Mouse (Mus musculus) kidney, adult 2 months (tissue): ENCODE data around the gene Prkch. TPM values are rescaled to one million over a fixed set of nuclear protein-coding genes. Genes with fewer than 3 reads are reported as not detected.

Experiments used
- DNase-seq: peaks from one replicate; pipeline ENCODE4 v3.0.0; 2021
- H3K27ac ChIP-seq: fragments of 200-500 bp; 2 replicates; pipeline ENCODE4 v1.5.1; 2012; ENCODE audit warnings: low read depth, low read length, control low read depth, inconsistent platforms; ENCODE audit not compliant: insufficient read depth
- H3K27me3 ChIP-seq: fragments of 200-500 bp; replicated peaks from 2 replicates; pipeline ENCODE4 v1.6.1; 2012; ENCODE audit warnings: mild to moderate bottlenecking, moderate library complexity, low read length, inconsistent platforms; ENCODE audit not compliant: control insufficient read depth, insufficient read depth
- H3K36me3 ChIP-seq: fragments of 200-500 bp; 2 replicates; pipeline ENCODE4 v1.6.1; 2012; ENCODE audit warnings: mild to moderate bottlenecking, moderate library complexity, low read length, inconsistent platforms; ENCODE audit not compliant: control insufficient read depth, insufficient read depth
- H3K4me1 ChIP-seq: fragments of 200-500 bp; 2 replicates; pipeline ENCODE4 v1.6.1; 2011; ENCODE audit warnings: low read length; ENCODE audit not compliant: control insufficient read depth, insufficient read depth
- H3K4me3 ChIP-seq: fragments of 200-500 bp; 2 replicates; pipeline ENCODE4 v1.5.1; 2011; ENCODE audit warnings: mild to moderate bottlenecking, low read depth, low read length, control low read depth; ENCODE audit not compliant: insufficient read depth
- CTCF ChIP-seq: fragments of 200-500 bp; conservative IDR thresholded peaks from 2 replicates; pipeline ENCODE4 v1.5.1; 2011; ENCODE audit warnings: low read depth, mild to moderate bottlenecking, control low read depth, low read length, moderate library complexity, mixed read lengths; ENCODE audit not compliant: insufficient read depth, insufficient read length
- POLR2A ChIP-seq: fragments of 200-500 bp; IDR thresholded peaks from one replicate; pipeline ENCODE4 v1.6.1; 2011; ENCODE audit warnings: low read depth, low read length, control low read depth
- WGBS: fragments of 180-500 bp; shearing (Covaris S2); methylation state at CpG from one replicate; pipeline ENCODE4 v1.1.7; 2018; 5-methylcytosine and 5-hydroxymethylcytosine counted together
- polyA plus RNA-seq: library from polyadenylated mRNA; depleted of rRNA; stranded (reverse); fragments of >200 nt; gene quantifications from 2 replicates; pipeline ENCODE4 v1.2.3, GENCODE M21; 2012

Prkch gene
- polyA plus RNA-seq, 1 experiment, result 9.5 TPM

GRCm38 (mm10) chr12:73564176-73564575 lies 20.4 kb upstream of the Prkch start:
- TF ChIP-seq POLR2A (no peak), CTCF (no peak)

GRCm38 (mm10) chr12:73564795-73565619 lies 19.6 kb upstream of the Prkch start:
- Histone ChIP-seq H3K27me3 (no peaks in the 10 kb centered on the region), H3K36me3 (no peaks in the 10 kb centered on the region), H3K4me3 (0 out of 2 replicates have a peak overlapping the region, but pooled peaks have one; percentile 14), H3K27ac (no peak overlapping the region), H3K4me1 (no peaks in the 10 kb centered on the region)
- WGBS, result 26% methylated on average over 21 of the region's 21 CpGs
- TF ChIP-seq POLR2A, result no peak
- TF ChIP-seq CTCF, result 0 out of 2 replicates have a peak, but pooled peaks have one; percentile 12
- DNase-seq, result peak; percentile 60

More at GRCm38 (mm10) chr12:73564176-73564575, 20.4 kb upstream of the Prkch start:
- Histone ChIP-seq H3K27ac (no peak overlapping the region), H3K4me3 (no peak overlapping the region), H3K36me3 (no peaks in the 10 kb centered on the region), H3K27me3 (no peaks in the 10 kb centered on the region), H3K4me1 (no peaks in the 10 kb centered on the region)
- no peak for DNase-seq
- WGBS, result 31% methylated on average over 10 of the region's 10 CpGs

- no peaks in the 10 kb centered on the region for H3K36me3 ChIP-seq
- H3K4me3 ChIP-seq, result no peak overlapping the region
- no peak for DNase-seq
- H3K4me1 ChIP-seq, result no peaks in the 10 kb centered on the region
- no peaks in the 10 kb centered on the region for H3K27me3 ChIP-seq
- 75% methylated on average over 11 of the region's 11 CpGs for WGBS
- no peak for TF ChIP-seq CTCF
- TF ChIP-seq POLR2A, result no peak
- no peak overlapping the region for H3K27ac ChIP-seq
These were observed 19.0 kb upstream of the Prkch start for GRCm38 (mm10) chr12:73565620-73565969.

- Histone ChIP-seq H3K27me3 (no peaks in the 10 kb centered on the region), H3K4me3 (peak overlapping the region; percentile 21; the same call in 1 of the 2 replicates), H3K27ac (peak overlapping the region; percentile 22; the same call in 1 of the 2 replicates), H3K4me1 (no peaks in the 10 kb centered on the region), H3K36me3 (no peaks in the 10 kb centered on the region)
- DNase-seq, result peak; percentile 43
- no peak for TF ChIP-seq POLR2A
- TF ChIP-seq CTCF, result no peak
- WGBS, result 61% methylated on average over 15 of the region's 15 CpGs
These were observed 10.0 kb upstream of the Prkch start for GRCm38 (mm10) chr12:73574632-73575031.

DNA sequence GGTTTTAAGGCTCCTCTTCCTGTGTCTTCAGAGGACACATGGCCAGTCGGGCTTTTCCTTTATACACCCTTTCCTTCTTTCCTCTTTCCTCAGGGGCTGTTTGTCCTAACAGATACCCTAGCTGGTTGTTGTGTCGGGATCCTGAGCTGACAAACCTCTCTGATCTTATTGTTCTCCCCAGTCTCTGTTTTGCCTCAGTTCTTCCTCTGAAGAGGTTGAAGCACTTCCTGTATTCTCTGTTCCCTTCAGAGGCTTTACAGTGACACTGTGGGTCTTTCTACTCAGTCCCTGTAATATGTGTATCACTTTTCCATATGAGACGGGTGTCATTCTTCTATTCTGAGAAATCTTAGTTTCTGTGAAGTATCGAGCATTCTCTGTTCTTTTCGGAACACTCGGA lies 6.5 kb upstream of the Prkch start:
- Histone ChIP-seq H3K27me3 (no peaks in the 10 kb centered on the region), H3K27ac (no peak overlapping the region), H3K36me3 (no peaks in the 10 kb centered on the region), H3K4me3 (no peak overlapping the region), H3K4me1 (no peaks in the 10 kb centered on the region)
- 72% methylated on average over 6 of the region's 6 CpGs for WGBS
- DNase-seq, result no peak
- TF ChIP-seq POLR2A (no peak), CTCF (no peak)

DNA sequence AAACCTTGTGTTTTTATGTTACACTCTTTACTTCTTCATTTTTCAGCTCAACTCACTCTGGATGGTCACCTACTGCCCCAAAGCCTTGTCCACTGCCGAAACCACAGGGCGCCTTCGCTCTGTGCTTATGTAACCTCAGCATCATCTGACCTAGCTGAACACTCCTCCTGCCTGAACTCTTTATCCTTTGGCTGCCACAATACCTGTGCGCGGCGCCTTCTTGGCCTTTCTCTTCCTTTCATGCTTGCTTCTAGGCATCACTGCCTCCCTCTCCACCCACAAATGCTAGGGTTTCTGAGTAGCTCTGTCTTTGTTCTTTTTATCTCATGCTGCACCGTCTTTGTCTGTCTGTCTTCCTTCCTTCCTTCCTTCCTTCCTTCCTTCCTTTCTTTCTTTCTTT lies 3.8 kb upstream of the Prkch start:
- Histone ChIP-seq H3K4me1 (no peaks in the 10 kb centered on the region), H3K27me3 (peaks cover 2% of the 10 kb centered on the region; the same call in 1 of the 2 replicates), H3K27ac (no peak overlapping the region), H3K4me3 (no peak overlapping the region), H3K36me3 (no peaks in the 10 kb centered on the region)
- no peak for DNase-seq
- TF ChIP-seq POLR2A (no peak), CTCF (no peak)
- WGBS, result 82% methylated on average over 7 of the region's 7 CpGs

GRCm38 (mm10) chr12:73583318-73583717 lies 1.3 kb upstream of the Prkch start:
- Histone ChIP-seq H3K4me1 (no peaks in the 10 kb centered on the region), H3K27ac (peak overlapping the region; percentile 68; the same call in 1 of the 2 replicates), H3K27me3 (peaks cover 2% of the 10 kb centered on the region; the same call in 1 of the 2 replicates), H3K4me3 (no peak overlapping the region), H3K36me3 (no peaks in the 10 kb centered on the region)
- TF ChIP-seq POLR2A (no peak), CTCF (no peak)
- 71% methylated on average over 9 of the region's 9 CpGs for WGBS
- peak; percentile 46 for DNase-seq
